Mouse (Mus musculus) CH12.LX (cell line): ENCODE data around the gene Csnk2a1. TPM values are rescaled to one million over a fixed set of nuclear protein-coding genes. Genes with fewer than 3 reads are reported as not detected.
A peak's percentile ranks its signal among the peaks of the same experiment; 100 is the strongest.
"Not testable (repeated sequence)": the region's sequence is repeated elsewhere in the genome, so short reads cannot be mapped to it uniquely, and the experiment has no call there.

Source experiments
- DNase-seq: peaks from one replicate; pipeline ENCODE4 v3.0.0-alpha.2; 2013; ENCODE audit errors: extremely low read depth
- H3K27ac ChIP-seq: 2 replicates; pipeline ENCODE4 v1.5.1; 2012; ENCODE audit warnings: low read depth, mild to moderate bottlenecking, control low read depth, moderate library complexity; ENCODE audit not compliant: insufficient read depth
- H3K27me3 ChIP-seq: replicated peaks from 2 replicates; pipeline ENCODE3; 2012; ENCODE audit warnings: inconsistent platforms
- H3K36me3 ChIP-seq, 2 experiments: replicated peaks in 1 of 2; 2 replicates each; pipeline versions ENCODE3 to v1.6.1; 2012; ENCODE audit warnings: inconsistent platforms in 1 of 2, low read length in 1 of 2, mild to moderate bottlenecking in 1 of 2, mixed read lengths in 1 of 2, moderate library complexity in 1 of 2; ENCODE audit not compliant: control insufficient read depth in 1 of 2, insufficient read depth in 1 of 2
- H3K4me1 ChIP-seq, 2 experiments: 2 replicates each; pipeline ENCODE4 v1.6.1; 2012; ENCODE audit warnings: inconsistent platforms in 1 of 2, moderate library complexity in 1 of 2; ENCODE audit not compliant: insufficient read depth in 2 of 2, control insufficient read depth in 1 of 2
- H3K4me2 ChIP-seq: 2 replicates; pipeline ENCODE4 v1.6.1; 2012; ENCODE audit warnings: low read depth, mild to moderate bottlenecking, control low read depth; ENCODE audit not compliant: poor library complexity, insufficient read depth, severe bottlenecking
- H3K4me3 ChIP-seq, 3 experiments: fragments of 150-350 bp in 1 of 3; sonication (generic) in 1 of 3; replicated peaks in 1 of 3; 2 replicates each; pipeline versions ENCODE3 to v1.5.1; 2011 to 2012; ENCODE audit warnings: low read depth in 2 of 3, low read length in 2 of 3, mild to moderate bottlenecking in 2 of 3, moderate library complexity in 2 of 3, control low read depth in 1 of 3, improper control_type of control experiment in 1 of 3, inconsistent platforms in 1 of 3, mixed read lengths in 1 of 3; ENCODE audit not compliant: poor library complexity in 1 of 3
- H3K79me2 ChIP-seq: replicated peaks from 2 replicates; pipeline ENCODE4 v1.6.1; 2012; ENCODE audit warnings: mild to moderate bottlenecking, moderate library complexity; ENCODE audit not compliant: control insufficient read depth, poor library complexity, insufficient read depth, severe bottlenecking; ENCODE audit errors: extremely low read depth
- H3K9ac ChIP-seq: 2 replicates; pipeline ENCODE4 v1.6.1; 2012; ENCODE audit warnings: low read depth, mild to moderate bottlenecking, control low read depth, moderate library complexity; ENCODE audit not compliant: insufficient read depth
- H3K9me3 ChIP-seq: replicated peaks from 2 replicates; pipeline ENCODE3; 2012; ENCODE audit warnings: low read length, inconsistent platforms, mixed read lengths
- CTCF ChIP-seq, 2 experiments: IDR thresholded peaks in 1 of 2; conservative IDR thresholded peaks in 1 of 2; 2 replicates each; pipeline ENCODE4 v1.5.1; 2011 to 2012; ENCODE audit warnings: low read depth in 2 of 2, low read length in 2 of 2, improper control_type of control experiment in 1 of 2, inconsistent platforms in 1 of 2, mild to moderate bottlenecking in 1 of 2, moderate library complexity in 1 of 2
- E2F4 ChIP-seq: IDR thresholded peaks from 2 replicates; pipeline ENCODE4 v1.6.1; 2011; ENCODE audit warnings: low read depth, low read length, improper control_type of control experiment; ENCODE audit not compliant: insufficient replicate concordance
- ELF1 ChIP-seq: IDR thresholded peaks from 2 replicates; pipeline ENCODE4 v1.6.1; 2014; ENCODE audit warnings: low read depth, mild to moderate bottlenecking, inconsistent platforms, low read length, improper control_type of control experiment
- GABPA ChIP-seq: IDR thresholded peaks from 2 replicates; pipeline ENCODE4 v1.6.1; 2012; ENCODE audit warnings: low read depth, low read length, improper control_type of control experiment, inconsistent platforms; ENCODE audit not compliant: insufficient replicate concordance
- IRF4 ChIP-seq: IDR thresholded peaks from 2 replicates; pipeline ENCODE4 v1.6.1; 2014; ENCODE audit warnings: low read depth, mild to moderate bottlenecking, inconsistent platforms, low read length, improper control_type of control experiment
- JUN ChIP-seq: IDR thresholded peaks from 2 replicates; pipeline ENCODE4 v1.6.1; 2011; ENCODE audit warnings: low read depth, mild to moderate bottlenecking, low read length, improper control_type of control experiment, moderate library complexity; ENCODE audit not compliant: insufficient read depth
- MAFK ChIP-seq: IDR thresholded peaks from 2 replicates; pipeline ENCODE4 v1.6.1; 2011; ENCODE audit warnings: low read length, improper control_type of control experiment; ENCODE audit not compliant: insufficient replicate concordance
- MAX ChIP-seq: IDR thresholded peaks from 2 replicates; pipeline ENCODE4 v1.6.1; 2011; ENCODE audit warnings: low read length, improper control_type of control experiment
- MAZ ChIP-seq: IDR thresholded peaks from 2 replicates; pipeline ENCODE4 v1.6.1; 2012; ENCODE audit warnings: low read depth, mild to moderate bottlenecking, inconsistent platforms, low read length, improper control_type of control experiment, moderate library complexity
- MYC ChIP-seq: IDR thresholded peaks from 2 replicates; pipeline ENCODE4 v1.6.1; 2011; ENCODE audit warnings: low read depth, mild to moderate bottlenecking, improper control_type of control experiment, low read length
- NELFE ChIP-seq: IDR thresholded peaks from 2 replicates; pipeline ENCODE4 v1.6.1; 2011; ENCODE audit warnings: low read depth, low read length, improper control_type of control experiment
- NRF1 ChIP-seq: IDR thresholded peaks from 2 replicates; pipeline ENCODE4 v1.6.1; 2014; ENCODE audit warnings: low read depth, mild to moderate bottlenecking, inconsistent platforms, low read length, improper control_type of control experiment, moderate library complexity
- RAD21 ChIP-seq: IDR thresholded peaks from 2 replicates; pipeline ENCODE4 v1.6.1; 2011; ENCODE audit warnings: low read depth, mild to moderate bottlenecking, low read length, improper control_type of control experiment, moderate library complexity
- RCOR1 ChIP-seq: conservative IDR thresholded peaks from 2 replicates; pipeline ENCODE4 v1.6.1; 2012; ENCODE audit warnings: low read depth, mild to moderate bottlenecking, inconsistent platforms, low read length, improper control_type of control experiment
- SIN3A ChIP-seq: IDR thresholded peaks from 2 replicates; pipeline ENCODE4 v1.6.1; 2012; ENCODE audit warnings: low read length, improper control_type of control experiment, inconsistent platforms
- SMC3 ChIP-seq: IDR thresholded peaks from 2 replicates; pipeline ENCODE4 v1.6.1; 2011; ENCODE audit warnings: low read depth, low read length, improper control_type of control experiment
- ZC3H11A ChIP-seq: IDR thresholded peaks from 2 replicates; pipeline ENCODE4 v1.6.1; 2012; ENCODE audit warnings: low read depth, mild to moderate bottlenecking, inconsistent platforms, low read length, improper control_type of control experiment
- dilution Hi-C: fragments of 300-500 bp; cut with MboI; formaldehyde crosslinking; loops from 2 replicates; pipeline ENCODE4 v1.14.3; 2020; ENCODE audit warnings: low sequenced_read_pairs; ENCODE audit not compliant: extremely low pct_unique_long_range_greater_than_20kb, extremely low pct_ligation_motif_present
- in situ Hi-C: fragments of 300-500 bp; cut with MboI; formaldehyde crosslinking; loops from 3 replicates; pipeline ENCODE4 v1.14.3; 2019; ENCODE audit warnings: low sequenced_read_pairs, low pct_ligation_motif_present, low pct_unique_long_range_greater_than_20kb, mixed read lengths
- polyA plus RNA-seq: library from polyadenylated mRNA; unstranded; fragments of >175 nt; gene quantifications from 2 replicates; pipeline ENCODE4 v1.2.1, GENCODE M21; 2012; ENCODE audit warnings: low read depth; ENCODE audit not compliant: insufficient read length
- total RNA-seq, 2 experiments: library from RNA; depleted of rRNA; stranded (reverse); fragments of 300-350 nt in 1 of 2; fragments of >200 nt in 1 of 2; gene quantifications; 2 replicates each; pipeline ENCODE4 v1.2.3; 2012 to 2014

Csnk2a1 gene
- total and polyA plus RNA-seq, 3 experiments, result 79.2 to 145 (median 100) TPM

DNA sequence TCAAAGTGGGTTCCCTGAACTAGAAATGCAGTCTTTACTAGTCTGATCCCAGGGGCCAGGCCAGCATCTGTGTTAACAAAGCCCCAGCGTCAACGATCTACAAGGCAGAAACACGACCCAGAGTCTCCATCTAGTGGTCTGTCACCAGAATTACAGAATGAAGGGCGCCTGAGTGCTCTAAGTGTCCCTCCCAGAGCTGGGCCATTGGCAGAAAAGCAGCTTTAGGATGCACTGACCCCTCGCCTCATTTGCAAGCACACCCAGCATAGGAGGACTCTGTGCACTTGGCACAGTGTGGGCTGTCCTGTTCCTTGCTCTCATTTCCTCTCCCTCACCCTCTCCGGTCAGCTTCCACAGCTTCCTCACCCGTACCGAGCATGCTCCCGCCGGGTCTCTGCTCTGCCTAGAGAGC is 29.3 kb upstream of the Csnk2a1 start:
- DNase-seq, result peak; percentile 76
- H3K4me3 ChIP-seq, result no peak overlapping the region
- no peaks in the 10 kb centered on the region for H3K36me3 ChIP-seq
- no peaks in the 10 kb centered on the region for H3K9me3 ChIP-seq
- in situ Hi-C loops (loop anchor here (5.0 kb wide), 2 partner anchors 75 to 175 kb away; no protein-coding TSS in a partner anchor), dilution Hi-C loops (no loop called here)
- H3K4me2 ChIP-seq, result 0 out of 2 replicates have a peak overlapping the region, but pooled peaks have one; percentile 18
- H3K9ac ChIP-seq, result no peak overlapping the region
- H3K4me1 ChIP-seq, result no peaks in the 10 kb centered on the region
- peaks cover 46% of the 10 kb centered on the region for H3K27me3 ChIP-seq
- no peaks in the 10 kb centered on the region for H3K79me2 ChIP-seq
- no peak for TF ChIP-seq MAZ
- no peak for TF ChIP-seq GABPA
- TF ChIP-seq SMC3, result peak; percentile 91
- TF ChIP-seq MAFK, result no peak
- TF ChIP-seq CTCF (conservative IDR thresholded peaks at IDR 0.05 in 1 of 2, IDR thresholded peaks at IDR 0.05 in 1 of 2; ENCODE audit: low read depth in 2 of 2, low read length in 2 of 2), result peak; percentile 63 to 90
- no peak for TF ChIP-seq E2F4
- TF ChIP-seq MAX, result no peak
- TF ChIP-seq SIN3A, result no peak
- TF ChIP-seq RAD21, result peak; percentile 87
- TF ChIP-seq NELFE, result peak; percentile 28; the same call in 1 of the 2 replicates
- TF ChIP-seq ZC3H11A, result peak; percentile 60
- no peak for TF ChIP-seq JUN
- H3K27ac ChIP-seq, result no peak overlapping the region

GRCm38 (mm10) chr2:152206139-152206538 is 20.5 kb upstream of the Csnk2a1 start:
- H3K9ac ChIP-seq, DNase-seq, H3K9me3 ChIP-seq, H3K36me3 ChIP-seq, H3K79me2 ChIP-seq, in situ Hi-C loops, H3K4me3 ChIP-seq, H3K4me1 ChIP-seq, H3K4me2 ChIP-seq, H3K27ac ChIP-seq, dilution Hi-C loops: not testable (repeated sequence)
- peaks cover 17% of the 10 kb centered on the region for H3K27me3 ChIP-seq

DNA sequence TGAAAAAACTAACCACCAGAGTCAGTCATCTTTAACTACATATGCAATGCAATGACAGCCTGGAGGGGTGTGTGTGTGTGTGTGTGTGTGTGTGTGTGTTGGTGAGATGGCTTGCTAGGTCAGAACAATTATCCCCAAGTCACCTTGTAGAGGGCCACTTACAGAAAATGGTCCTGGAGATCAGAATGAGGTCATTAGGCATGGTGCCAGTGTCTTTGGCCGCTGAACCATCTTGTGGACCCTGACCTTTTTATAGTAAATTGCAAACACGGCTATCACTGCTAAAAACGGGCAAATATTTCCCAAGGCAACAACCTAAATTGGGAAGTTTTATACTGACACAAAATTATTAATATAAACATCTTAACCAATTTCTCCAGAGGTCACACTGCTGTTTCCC is 14.8 kb upstream of the Csnk2a1 start:
- Histone ChIP-seq H3K27ac (no peak overlapping the region), H3K9ac (no peak overlapping the region), H3K27me3 (peaks cover 16% of the 10 kb centered on the region), H3K79me2 (no peaks in the 10 kb centered on the region), H3K4me3 (no peak overlapping the region), H3K4me1 (no peaks in the 10 kb centered on the region), H3K4me2 (no peak overlapping the region), H3K9me3 (peaks cover 8% of the 10 kb centered on the region), H3K36me3 (no peaks in the 10 kb centered on the region)
- no peak for DNase-seq
- TF ChIP-seq ELF1, result no peak
- no peak for TF ChIP-seq RCOR1
- no peak for TF ChIP-seq MYC
- no peak for TF ChIP-seq NRF1
- TF ChIP-seq MAFK, result no peak
- no peak for TF ChIP-seq SMC3
- TF ChIP-seq IRF4, result no peak
- dilution Hi-C loops (no loop called here), in situ Hi-C loops (no loop called here)
